ENCODE assay signal across 18 mouse cellular contexts in the genomic region with DNA sequence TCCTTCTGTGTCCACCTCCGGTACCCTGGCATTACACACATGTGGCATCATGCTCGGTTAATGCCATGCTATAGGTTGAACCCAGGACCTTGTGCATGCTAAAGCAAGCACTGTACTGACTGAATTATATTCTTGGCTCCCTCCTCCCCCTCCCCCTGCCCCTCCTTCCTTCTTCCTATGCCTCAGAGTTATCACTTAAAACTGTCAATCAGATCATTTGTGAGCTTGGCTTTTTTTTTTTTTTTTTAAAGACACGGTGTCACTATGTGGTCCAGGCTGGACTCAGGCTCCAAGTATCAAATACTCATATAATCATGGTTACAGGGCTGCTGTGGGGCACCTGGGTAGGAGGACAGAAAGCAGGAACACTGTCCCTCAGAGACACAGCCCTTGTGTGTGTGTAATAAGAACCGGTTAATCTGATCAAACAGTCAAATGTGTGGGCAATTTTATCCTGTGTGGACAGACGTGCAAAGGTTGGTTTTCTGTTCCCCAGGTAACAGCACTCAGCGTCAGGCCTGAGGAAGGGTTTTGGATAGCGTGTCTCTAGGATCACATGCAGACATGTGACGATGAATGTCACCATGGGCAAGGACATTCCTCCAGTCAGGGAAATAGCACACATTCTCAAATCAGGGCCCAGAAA.
"Had no signal": no experiment of that assay in that cellular context is flagged by ENCODE, and none has a peak within 500 bp of the region (broad histone marks: within the 10 kb centered on the region; RNA-seq: fewer than 3 reads in every experiment).

No protein-coding gene starts in this region.

- H3K4me2 ChIP-seq: kidney, embryonic 15.5 days; limb, embryonic 12.5 days; limb, embryonic 15.5 days; liver, embryonic 11.5 days; lung, embryonic 14.5 days; midbrain, embryonic 11.5 days; stomach, embryonic 15.5 days had no signal

- ATAC-seq: liver, postnatal 0 days; lung, postnatal 0 days had no signal

- H3K9ac ChIP-seq: kidney, embryonic 15.5 days; limb, embryonic 12.5 days; limb, embryonic 15.5 days; liver, embryonic 14.5 days; liver, postnatal 0 days; lung, embryonic 14.5 days; stomach, embryonic 15.5 days had no signal

- H3K36me3 ChIP-seq: kidney, embryonic 15.5 days; limb, embryonic 12.5 days; limb, embryonic 15.5 days; stomach, embryonic 15.5 days had no signal

- H3K4me3 ChIP-seq: kidney, embryonic 15.5 days; limb, embryonic 12.5 days; limb, embryonic 15.5 days; stomach, embryonic 15.5 days had no signal

- DNase-seq: kidney, adult 11 months; kidney, adult 8-10 months; kidney, postnatal 10 days; left cerebral cortex, postnatal 4 days; liver, postnatal 0 days; lung, embryonic 14.5 days; lung, postnatal 36 days; midbrain, embryonic 14.5 days; thymus, postnatal 14 days; thymus, postnatal 4 days had no signal

- H3K27ac ChIP-seq: kidney, embryonic 15.5 days; limb, embryonic 12.5 days; limb, embryonic 15.5 days; liver, embryonic 14.5 days; stomach, embryonic 15.5 days had no signal

- H3K9me3 ChIP-seq: kidney, embryonic 15.5 days; limb, embryonic 12.5 days; limb, embryonic 15.5 days; stomach, embryonic 15.5 days had no signal
